Mouse (Mus musculus): ENCODE data around the gene Arhgap24.

GRCm38 (mm10) chr5:102462948-102463347 is 18.2 kb upstream of the Arhgap24 start:
- TF ChIP-seq POLR2A (IDR thresholded peaks at IDR 0.05; ENCODE audit: borderline replicate concordance, extremely low read depth, insufficient read depth, insufficient read length, poor library complexity, severe bottlenecking) (no peak), CTCF (IDR thresholded peaks at IDR 0.05; ENCODE audit: borderline replicate concordance, extremely low read depth, insufficient read depth, insufficient read length) (no peak)
